Mouse (Mus musculus): Measurements from ENCODE around the gene Ntrk3. TPM values are rescaled to one million over a fixed set of nuclear protein-coding genes. Genes with fewer than 3 reads are reported as not detected.

Gene Ntrk3
- polyA plus RNA-seq, 1 experiment, result 9.7 TPM

DNA sequence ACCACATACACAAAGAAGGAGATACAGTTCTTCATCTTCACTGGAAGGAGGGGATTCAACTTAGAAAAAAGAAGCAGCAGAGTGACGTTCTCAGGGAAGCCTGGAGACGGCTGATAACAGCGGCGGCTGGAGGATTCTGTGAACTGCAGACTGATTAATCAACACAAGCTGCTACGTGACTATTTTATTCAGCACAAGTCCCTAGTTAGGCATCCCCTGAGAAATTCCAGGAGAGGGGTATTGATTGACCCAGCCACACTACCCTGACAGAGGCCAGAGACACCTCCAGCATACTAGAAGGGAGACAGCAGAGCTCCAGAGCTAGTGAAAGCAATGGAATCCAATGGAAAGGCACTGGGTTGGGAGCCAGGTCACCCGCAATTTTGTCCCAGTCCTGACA, 516.1 kb downstream of the Ntrk3 start:
- H3K36me3 ChIP-seq (ENCODE audit: control insufficient read depth, insufficient read depth, low read length), result no peaks in the 10 kb centered on the region
- no peak for DNase-seq
- no peaks in the 10 kb centered on the region for H3K27me3 ChIP-seq (replicated peaks; ENCODE audit: control insufficient read depth, insufficient read depth, low read length)
- no peak overlapping the region for H3K27ac ChIP-seq (ENCODE audit: insufficient read depth, low read depth, low read length)
- TF ChIP-seq POLR2A (IDR thresholded peaks at IDR 0.05; ENCODE audit: low read depth, low read length) (no peak), CTCF (conservative IDR thresholded peaks at IDR 0.05; ENCODE audit: insufficient read depth, insufficient read length, low read depth, low read length) (no peak)
- WGBS, result 62% methylated on average over 6 of the region's 6 CpGs
- no peak overlapping the region for H3K4me3 ChIP-seq (ENCODE audit: insufficient read depth, low read depth, low read length)
- H3K4me1 ChIP-seq (ENCODE audit: control insufficient read depth, insufficient read depth, low read length), result no peaks in the 10 kb centered on the region

DNA sequence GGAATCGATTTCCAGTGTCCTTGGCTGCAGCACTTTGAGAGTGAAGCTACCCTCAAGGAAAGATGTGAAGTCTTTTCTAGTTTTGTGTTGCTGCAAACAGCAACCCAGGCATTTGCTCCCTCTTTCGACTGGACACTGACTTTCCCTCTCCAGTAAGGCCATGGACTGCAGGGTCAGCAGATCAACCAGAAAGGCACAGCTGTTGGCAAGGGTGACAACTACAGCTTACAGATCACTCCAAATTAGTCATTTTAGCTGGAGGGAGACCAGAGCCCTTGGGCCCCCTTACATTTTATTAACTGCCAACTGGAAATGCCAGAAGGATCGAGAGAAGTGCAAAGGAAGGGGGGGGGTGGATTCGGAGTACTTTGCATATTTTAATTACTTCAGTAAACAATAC, 516.9 kb downstream of the Ntrk3 start:
- TF ChIP-seq POLR2A (IDR thresholded peaks at IDR 0.05; ENCODE audit: low read depth, low read length) (no peak), CTCF (conservative IDR thresholded peaks at IDR 0.05; ENCODE audit: insufficient read depth, insufficient read length, low read depth, low read length) (no peak)
- Histone ChIP-seq H3K27me3 (replicated peaks; ENCODE audit: control insufficient read depth, insufficient read depth, low read length) (no peaks in the 10 kb centered on the region), H3K4me1 (ENCODE audit: control insufficient read depth, insufficient read depth, low read length) (no peaks in the 10 kb centered on the region), H3K4me3 (ENCODE audit: insufficient read depth, low read depth, low read length) (no peak overlapping the region), H3K36me3 (ENCODE audit: control insufficient read depth, insufficient read depth, low read length) (no peaks in the 10 kb centered on the region), H3K27ac (ENCODE audit: insufficient read depth, low read depth, low read length) (no peak overlapping the region)
- no peak for DNase-seq
- 45% methylated on average over 4 of the region's 4 CpGs for WGBS

DNA sequence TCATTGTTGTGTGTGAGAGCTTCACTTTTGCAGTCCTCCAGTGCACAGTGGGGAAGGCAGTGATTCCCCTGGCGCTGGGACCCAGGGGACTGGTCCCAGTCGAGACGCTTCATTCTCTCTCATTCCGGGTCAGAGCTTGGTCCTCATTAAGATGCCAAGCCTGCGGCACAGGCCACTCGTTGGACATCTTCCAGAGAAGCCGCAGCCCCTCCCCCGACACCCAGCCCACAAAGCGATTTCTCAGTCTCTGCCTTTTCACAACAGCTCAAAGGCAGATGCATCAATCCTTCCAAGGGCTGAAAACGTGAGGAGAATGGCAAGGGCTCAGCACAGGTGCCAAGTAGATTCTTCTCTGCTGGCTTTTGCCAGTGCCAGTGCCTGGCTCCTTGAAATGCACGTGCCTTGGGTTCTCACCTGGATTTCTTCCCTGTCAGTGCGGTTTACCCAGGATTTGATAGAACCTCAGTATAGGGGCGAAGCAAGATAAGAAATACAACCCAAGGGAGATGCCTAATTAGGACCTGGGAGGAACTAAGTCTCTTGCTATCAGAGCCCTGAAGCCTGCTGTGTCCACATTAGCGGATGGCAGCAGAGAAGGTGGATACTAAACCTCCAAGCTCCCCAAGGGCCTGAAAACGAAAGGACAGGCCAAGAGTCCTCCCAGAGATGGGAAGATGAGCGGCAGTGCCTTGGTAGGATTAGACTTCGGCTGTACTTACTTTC, 546.7 kb downstream of the Ntrk3 start:
- H3K36me3 ChIP-seq (ENCODE audit: control insufficient read depth, insufficient read depth, low read length), result no peaks in the 10 kb centered on the region
- no peaks in the 10 kb centered on the region for H3K4me1 ChIP-seq (ENCODE audit: control insufficient read depth, insufficient read depth, low read length)
- WGBS, result 38% methylated on average over 17 of the region's 17 CpGs
- H3K27ac ChIP-seq (ENCODE audit: insufficient read depth, low read depth, low read length), result no peak overlapping the region
- no peak overlapping the region for H3K4me3 ChIP-seq (ENCODE audit: insufficient read depth, low read depth, low read length)
- DNase-seq, result no peak
- no peaks in the 10 kb centered on the region for H3K27me3 ChIP-seq (replicated peaks; ENCODE audit: control insufficient read depth, insufficient read depth, low read length)
- TF ChIP-seq CTCF (conservative IDR thresholded peaks at IDR 0.05; ENCODE audit: insufficient read depth, insufficient read length, low read depth, low read length) (no peak), POLR2A (IDR thresholded peaks at IDR 0.05; ENCODE audit: low read depth, low read length) (no peak)

DNA sequence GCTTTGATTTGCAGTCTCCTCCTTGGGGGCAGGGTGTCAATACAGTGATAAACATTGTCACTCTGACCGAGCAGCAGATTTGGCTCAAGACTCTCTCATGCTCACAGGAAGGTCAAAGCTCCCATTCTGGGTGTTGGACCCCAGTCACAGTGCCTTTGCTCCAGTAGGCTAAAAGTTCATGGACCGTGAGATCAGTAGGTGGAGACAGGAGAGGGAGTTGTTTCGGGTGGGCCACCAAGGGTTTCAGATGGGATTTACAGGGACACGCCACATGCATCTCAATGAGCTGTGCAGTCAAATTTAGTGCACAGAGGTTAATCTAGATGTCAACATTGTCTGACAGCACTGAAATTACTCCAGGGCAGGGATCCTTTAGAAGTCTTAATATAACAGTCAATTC, 552.2 kb downstream of the Ntrk3 start:
- DNase-seq, result no peak
- WGBS, result 27% methylated on average over 4 of the region's 4 CpGs

DNA sequence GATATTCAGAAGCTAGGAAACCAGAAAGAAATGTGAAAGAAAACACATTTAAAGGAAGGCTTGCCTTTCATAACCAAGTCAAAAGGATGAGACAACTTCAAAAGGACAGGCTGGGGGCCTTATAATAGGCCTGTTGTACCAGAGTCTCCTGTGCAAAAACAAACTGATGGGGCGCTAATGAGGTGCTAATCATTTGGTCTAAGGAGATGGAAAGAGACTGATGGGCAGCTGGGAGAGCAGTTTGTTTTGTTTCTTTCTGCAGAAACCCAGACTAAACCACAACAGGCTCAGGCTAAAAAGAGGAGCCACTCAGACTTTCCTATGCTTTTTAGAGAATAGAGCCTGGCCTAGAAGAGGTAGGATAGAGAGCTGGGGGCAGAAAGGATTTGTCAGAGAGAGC, 554.4 kb downstream of the Ntrk3 start:
- 62% methylated on average over 1 of the region's 1 CpGs for WGBS
- H3K27me3 ChIP-seq (replicated peaks; ENCODE audit: control insufficient read depth, insufficient read depth, low read length), result no peaks in the 10 kb centered on the region

More for the DNA sequence above, 552.2 kb downstream of the Ntrk3 start:
- no peaks in the 10 kb centered on the region for H3K27me3 ChIP-seq (replicated peaks; ENCODE audit: control insufficient read depth, insufficient read depth, low read length)
- H3K36me3 ChIP-seq (ENCODE audit: control insufficient read depth, insufficient read depth, low read length), result no peaks in the 10 kb centered on the region
- no peak overlapping the region for H3K4me3 ChIP-seq (ENCODE audit: insufficient read depth, low read depth, low read length)
- TF ChIP-seq CTCF (conservative IDR thresholded peaks at IDR 0.05; ENCODE audit: insufficient read depth, insufficient read length, low read depth, low read length) (no peak), POLR2A (IDR thresholded peaks at IDR 0.05; ENCODE audit: low read depth, low read length) (no peak)
- no peak overlapping the region for H3K27ac ChIP-seq (ENCODE audit: insufficient read depth, low read depth, low read length)
- no peaks in the 10 kb centered on the region for H3K4me1 ChIP-seq (ENCODE audit: control insufficient read depth, insufficient read depth, low read length)

DNA sequence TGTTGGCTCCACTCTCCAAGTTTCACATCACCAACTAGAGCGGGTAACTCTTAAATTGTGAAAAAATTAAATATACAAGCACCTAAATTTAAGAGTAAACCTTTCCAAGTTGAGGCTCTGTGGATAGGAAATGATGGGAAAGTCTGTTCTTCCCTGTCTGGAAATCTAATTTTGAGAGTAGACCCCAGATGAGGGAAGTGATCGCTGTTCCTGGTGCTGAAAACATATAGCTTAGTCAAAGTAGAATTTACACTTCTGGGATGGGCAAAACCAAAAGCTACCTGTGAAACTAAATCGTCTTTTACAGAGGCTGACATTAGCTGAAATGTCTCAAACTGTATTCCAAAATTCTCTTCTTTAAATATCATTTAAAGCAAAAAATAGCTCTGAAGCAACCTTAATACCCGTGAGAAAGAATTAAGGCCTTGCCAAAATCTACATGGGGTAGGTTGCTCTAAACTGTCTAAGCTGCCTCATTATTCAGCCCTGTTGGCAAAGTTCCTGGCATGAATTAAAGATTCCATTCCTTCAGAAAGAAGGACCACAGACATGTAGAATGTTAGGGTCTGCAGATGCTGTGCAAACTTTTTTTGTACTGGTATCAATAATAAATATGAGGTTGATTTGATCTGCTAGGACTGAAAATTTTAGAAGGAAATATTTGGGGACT, 557.7 kb downstream of the Ntrk3 start:
- Histone ChIP-seq H3K27me3 (replicated peaks; ENCODE audit: control insufficient read depth, insufficient read depth, low read length) (no peaks in the 10 kb centered on the region), H3K4me3 (ENCODE audit: insufficient read depth, low read depth, low read length) (no peak overlapping the region), H3K27ac (ENCODE audit: insufficient read depth, low read depth, low read length) (no peak overlapping the region), H3K36me3 (ENCODE audit: control insufficient read depth, insufficient read depth, low read length) (no peaks in the 10 kb centered on the region), H3K4me1 (ENCODE audit: control insufficient read depth, insufficient read depth, low read length) (no peaks in the 10 kb centered on the region)
- no peak for DNase-seq
- 74% methylated on average over 4 of the region's 4 CpGs for WGBS
- TF ChIP-seq CTCF (conservative IDR thresholded peaks at IDR 0.05; ENCODE audit: insufficient read depth, insufficient read length, low read depth, low read length), result no peak
- no peak for TF ChIP-seq POLR2A (IDR thresholded peaks at IDR 0.05; ENCODE audit: low read depth, low read length)

More for the DNA sequence above, 554.4 kb downstream of the Ntrk3 start:
- no peak for DNase-seq
- H3K4me1 ChIP-seq (ENCODE audit: control insufficient read depth, insufficient read depth, low read length), result no peaks in the 10 kb centered on the region
- H3K36me3 ChIP-seq (ENCODE audit: control insufficient read depth, insufficient read depth, low read length), result no peaks in the 10 kb centered on the region
- TF ChIP-seq CTCF (conservative IDR thresholded peaks at IDR 0.05; ENCODE audit: insufficient read depth, insufficient read length, low read depth, low read length), result no peak
- no peak for TF ChIP-seq POLR2A (IDR thresholded peaks at IDR 0.05; ENCODE audit: low read depth, low read length)
- H3K27ac ChIP-seq (ENCODE audit: insufficient read depth, low read depth, low read length), result no peak overlapping the region
- H3K4me3 ChIP-seq (ENCODE audit: insufficient read depth, low read depth, low read length), result no peak overlapping the region

DNA sequence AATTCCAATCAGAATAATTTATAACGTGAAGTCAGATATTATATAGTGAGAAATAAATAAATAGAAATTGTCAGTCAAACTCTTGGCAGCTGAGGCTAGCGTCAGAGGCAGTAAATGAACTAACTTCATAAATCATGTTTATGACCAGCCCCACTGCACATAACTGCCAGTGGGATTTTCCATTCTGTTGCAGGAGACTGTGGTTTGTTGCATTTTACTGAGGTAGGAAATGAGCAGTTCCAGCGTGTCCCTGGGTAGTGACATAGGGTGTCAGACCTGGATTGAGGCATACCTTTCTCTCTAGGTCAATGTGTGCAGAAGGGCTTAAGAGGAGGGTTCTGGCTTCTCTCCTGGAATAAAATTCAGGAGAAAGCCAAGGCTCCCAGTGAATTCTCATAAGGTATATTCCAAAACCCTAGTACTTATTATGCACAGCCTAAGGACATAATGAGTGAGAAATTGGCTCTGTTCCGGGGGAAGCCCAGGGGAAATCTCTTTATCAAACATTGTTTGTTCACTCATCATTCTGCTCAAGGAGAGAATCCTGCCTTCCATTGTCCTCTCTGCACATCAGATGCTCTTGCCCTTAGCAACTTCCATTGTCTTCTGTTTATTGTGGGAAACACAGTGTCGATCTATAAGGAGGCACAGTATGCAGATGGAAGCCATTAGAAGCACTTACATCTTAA, 565.4 kb downstream of the Ntrk3 start:
- H3K27me3 ChIP-seq (replicated peaks; ENCODE audit: control insufficient read depth, insufficient read depth, low read length), result no peaks in the 10 kb centered on the region
- H3K4me3 ChIP-seq (ENCODE audit: insufficient read depth, low read depth, low read length), result no peak overlapping the region
- no peaks in the 10 kb centered on the region for H3K4me1 ChIP-seq (ENCODE audit: control insufficient read depth, insufficient read depth, low read length)
- H3K27ac ChIP-seq (ENCODE audit: insufficient read depth, low read depth, low read length), result no peak overlapping the region
- no peak for TF ChIP-seq CTCF (conservative IDR thresholded peaks at IDR 0.05; ENCODE audit: insufficient read depth, insufficient read length, low read depth, low read length)
- TF ChIP-seq POLR2A (IDR thresholded peaks at IDR 0.05; ENCODE audit: low read depth, low read length), result no peak
- no peaks in the 10 kb centered on the region for H3K36me3 ChIP-seq (ENCODE audit: control insufficient read depth, insufficient read depth, low read length)
- 53% methylated on average over 5 of the region's 5 CpGs for WGBS
- DNase-seq, result peak; percentile 5
